Mouse (Mus musculus) C2C12 (cell line): ENCODE results near the gene Nt5c2.

Experiments used
- CEBPB ChIP-seq: IDR thresholded peaks from one replicate; pipeline ENCODE4 v1.6.1; 2011; ENCODE audit warnings: low read depth, mild to moderate bottlenecking, control low read depth, moderate library complexity
- CTCF ChIP-seq: IDR thresholded peaks from one replicate; pipeline ENCODE4 v1.5.1; 2011; ENCODE audit not compliant: control insufficient read depth, insufficient read depth, insufficient read length
- FOSL1 ChIP-seq: IDR thresholded peaks from one replicate; pipeline ENCODE4 v1.8.0; 2011; ENCODE audit warnings: mild to moderate bottlenecking, low read length; ENCODE audit not compliant: poor library complexity, insufficient read depth, severe bottlenecking
- MAX ChIP-seq: IDR thresholded peaks from one replicate; pipeline ENCODE4 v1.6.1; 2011; ENCODE audit warnings: mild to moderate bottlenecking, control low read depth
- MYOD1 ChIP-seq: IDR thresholded peaks from one replicate; pipeline ENCODE4 v1.6.1; 2011; ENCODE audit warnings: low read depth; ENCODE audit not compliant: control insufficient read depth, insufficient read length
- MYOG ChIP-seq: IDR thresholded peaks from one replicate; pipeline ENCODE4 v1.6.1; 2011; ENCODE audit not compliant: control insufficient read depth, insufficient read length; ENCODE audit errors: extremely low read depth
- USF1 ChIP-seq: IDR thresholded peaks from one replicate; pipeline ENCODE4 v1.6.1; 2011; ENCODE audit warnings: low read depth, mild to moderate bottlenecking, control low read depth, moderate library complexity

- TF ChIP-seq CTCF (no peak), MAX (no peak), USF1 (no peak), CEBPB (no peak), MYOG (no peak), MYOD1 (no peak), FOSL1 (no peak)
Observed at GRCm38 (mm10) chr19:47005873-47006272, 9.1 kb downstream of the Nt5c2 start.
